Mouse (Mus musculus) megakaryocyte, embryonic 14.5 days (primary cell): ENCODE measurements at regions not wholly inside any gene's neighbourhood (a gene's known extent, or its start where the extent isn't known, plus 50 kb on each side); places are given as distances from the start of the nearest gene placed in this dataset.

Experiments
- FLI1 ChIP-seq: IDR thresholded peaks from 2 replicates; pipeline ENCODE4 v1.6.1; 2012; ENCODE audit warnings: low read length, inconsistent platforms, mixed read lengths
- GATA1 ChIP-seq: IDR thresholded peaks from 3 replicates; pipeline ENCODE4 v1.6.1; 2012; ENCODE audit warnings: mixed read lengths, low read length, inconsistent platforms, borderline replicate concordance

- TF ChIP-seq GATA1 (no peak), FLI1 (no peak)
Observed at GRCm38 (mm10) chr5:119201251-119201650, 469.2 kb upstream of the Tbx3 start.
